Mouse (Mus musculus): ENCODE results near the gene Arhgef39.

Arhgef39 gene

GRCm38 (mm10) chr4:43499407-43500333 lies at the start of gene Arhgef39:
Arhgef39 (minus strand) TSS chr4:43499695.
- DNase-seq (ENCODE audit: low read depth, low spot score) = peak; percentile 33

- no peak for DNase-seq (ENCODE audit: low read depth, low spot score)
Measured at GRCm38 (mm10) chr4:43549055-43549454, 49.6 kb upstream of the Arhgef39 start.

- no peak for DNase-seq (ENCODE audit: low read depth, low spot score)
Measured at GRCm38 (mm10) chr4:43547160-43547559, 47.7 kb upstream of the Arhgef39 start.

GRCm38 (mm10) chr4:43546375-43547047 lies 47.0 kb upstream of the Arhgef39 start:
- DNase-seq (ENCODE audit: low read depth, low spot score) = no peak

GRCm38 (mm10) chr4:43542044-43542443 lies 42.5 kb upstream of the Arhgef39 start:
- DNase-seq (ENCODE audit: low read depth, low spot score) = no peak

- no peak for DNase-seq (ENCODE audit: low read depth, low spot score)
Measured at GRCm38 (mm10) chr4:43536031-43536430, 36.5 kb upstream of the Arhgef39 start.

- DNase-seq (ENCODE audit: low read depth, low spot score) = no peak
Measured at GRCm38 (mm10) chr4:43535628-43536027, 36.1 kb upstream of the Arhgef39 start.

- no peak for DNase-seq (ENCODE audit: low read depth, low spot score)
Measured at GRCm38 (mm10) chr4:43533270-43533669, 33.8 kb upstream of the Arhgef39 start.

- peak; percentile 79 for DNase-seq (ENCODE audit: low read depth, low spot score)
Measured at GRCm38 (mm10) chr4:43530581-43530980, 31.1 kb upstream of the Arhgef39 start.

- DNase-seq (ENCODE audit: low read depth, low spot score) = no peak
Measured at GRCm38 (mm10) chr4:43530081-43530501, 30.6 kb upstream of the Arhgef39 start.

GRCm38 (mm10) chr4:43528487-43528886 lies 29.0 kb upstream of the Arhgef39 start:
- no peak for DNase-seq (ENCODE audit: low read depth, low spot score)

- DNase-seq (ENCODE audit: low read depth, low spot score) = no peak
Measured at GRCm38 (mm10) chr4:43527880-43528279, 28.4 kb upstream of the Arhgef39 start.

GRCm38 (mm10) chr4:43519956-43520355 lies 20.5 kb upstream of the Arhgef39 start:
- peak; percentile 58 for DNase-seq (ENCODE audit: low read depth, low spot score)

GRCm38 (mm10) chr4:43519551-43519950 lies 20.1 kb upstream of the Arhgef39 start:
- no peak for DNase-seq (ENCODE audit: low read depth, low spot score)

GRCm38 (mm10) chr4:43515764-43516708 lies 16.5 kb upstream of the Arhgef39 start:
- no peak for DNase-seq (ENCODE audit: low read depth, low spot score)

GRCm38 (mm10) chr4:43513791-43514190 lies 14.3 kb upstream of the Arhgef39 start:
- DNase-seq (ENCODE audit: low read depth, low spot score) = no peak

- no peak for DNase-seq (ENCODE audit: low read depth, low spot score)
Measured at GRCm38 (mm10) chr4:43513300-43513699, 13.8 kb upstream of the Arhgef39 start.

- no peak for DNase-seq (ENCODE audit: low read depth, low spot score)
Measured at GRCm38 (mm10) chr4:43512653-43513052, 13.2 kb upstream of the Arhgef39 start.

GRCm38 (mm10) chr4:43511675-43512454 lies 12.4 kb upstream of the Arhgef39 start:
- DNase-seq (ENCODE audit: low read depth, low spot score) = no peak

- no peak for DNase-seq (ENCODE audit: low read depth, low spot score)
Measured at GRCm38 (mm10) chr4:43509109-43509508, 9.6 kb upstream of the Arhgef39 start.

- DNase-seq (ENCODE audit: low read depth, low spot score) = no peak
Measured at GRCm38 (mm10) chr4:43508666-43508997, 9.1 kb upstream of the Arhgef39 start.
